Mouse (Mus musculus) stomach, postnatal 0 days (tissue): ENCODE measurements around the gene Atp5h. TPM values are rescaled to one million over a fixed set of nuclear protein-coding genes. Genes with fewer than 3 reads are reported as not detected.

Source experiments
- ATAC-seq: fragments of 200-750 bp; cut with Nextera tagmentation; 2 replicates; pipeline ENCODE4 v1.8.0; 2017; ENCODE audit not compliant: low FRiP score, low TSS enrichment
- DNase-seq: peaks from one replicate; pipeline ENCODE4 v3.0.0-alpha.2; 2016; ENCODE audit warnings: low spot score
- H3K27ac ChIP-seq: fragments of 300-500 bp; sonication (generic); replicated peaks from 2 replicates; pipeline ENCODE4 v1.5.1; 2014; ENCODE audit warnings: mild to moderate bottlenecking, control low read depth
- H3K27me3 ChIP-seq: fragments of 300-500 bp; sonication (generic); 2 replicates; pipeline ENCODE4 v1.6.1; 2014; ENCODE audit warnings: low read length; ENCODE audit not compliant: control insufficient read depth, insufficient read depth
- H3K36me3 ChIP-seq: fragments of 300-500 bp; sonication (generic); 2 replicates; pipeline ENCODE4 v1.6.1; 2014; ENCODE audit warnings: low read length, mixed read lengths; ENCODE audit not compliant: control insufficient read depth, insufficient read depth
- H3K4me1 ChIP-seq: fragments of 300-500 bp; sonication (generic); replicated peaks from 2 replicates; pipeline ENCODE4 v1.6.1; 2014; ENCODE audit warnings: antibody characterized with exemption; ENCODE audit not compliant: control insufficient read depth, insufficient read depth
- H3K4me2 ChIP-seq: fragments of 300-500 bp; sonication (generic); replicated peaks from 2 replicates; pipeline ENCODE4 v1.6.1; 2014; ENCODE audit warnings: low read depth, mild to moderate bottlenecking, control low read depth, moderate library complexity
- H3K4me3 ChIP-seq: fragments of 300-500 bp; sonication (generic); 2 replicates; pipeline ENCODE4 v1.5.1; 2014; ENCODE audit warnings: low read depth, low read length, control low read depth
- H3K9ac ChIP-seq: fragments of 300-500 bp; sonication (generic); 2 replicates; pipeline ENCODE4 v1.6.1; 2014; ENCODE audit warnings: mild to moderate bottlenecking, low read length, control low read depth, mixed read lengths
- H3K9me3 ChIP-seq: fragments of 300-500 bp; sonication (generic); 2 replicates; pipeline ENCODE4 v1.6.1; 2016; ENCODE audit warnings: low read length; ENCODE audit not compliant: control insufficient read depth
- CTCF ChIP-seq: IDR thresholded peaks from 2 replicates; pipeline ENCODE4 v1.5.1; 2016; ENCODE audit warnings: antibody characterized with exemption, low read depth, mild to moderate bottlenecking, moderate library complexity
- EP300 ChIP-seq: optimal IDR thresholded peaks from 2 replicates; pipeline ENCODE3; 2016; ENCODE audit warnings: antibody characterized with exemption
- WGBS: fragments of 180-500 bp; shearing (Covaris S2); extraction: QIAGEN DNeasy Blood & Tissue Kit; methylation state at CpG from one replicate; pipeline ENCODE4 v1.1.7; 2014; 5-methylcytosine and 5-hydroxymethylcytosine counted together
- polyA plus RNA-seq: library from polyadenylated mRNA; unstranded; fragments of >200 nt; fragmentation: Nextera tagmentation; extraction: Ambion mirVana; gene quantifications from 2 replicates; pipeline ENCODE4 v1.2.1, GENCODE M21; 2015

Atp5h gene
- polyA plus RNA-seq, 1 experiment from 2014 or later = 916 TPM

GRCm38 (mm10) chr11:115381743-115382539 lies 37.8 kb downstream of the Atp5h start, which contains the start of gene Cdr2l:
Gene Cdr2l, plus strand, starts transcription at chr11:115381916.
- TF ChIP-seq EP300 (no peak), CTCF (0 out of 2 replicates have a peak, but pooled peaks have one; percentile 1)
- peak within 1 kb of the TSS; percentile 89 for H3K27ac ChIP-seq
- peak; percentile 91 for ATAC-seq

GRCm38 (mm10) chr11:115381276-115381675 lies 38.5 kb downstream of the Atp5h start:
- DNase-seq = no peak
- Histone ChIP-seq H3K4me3 (peak overlapping the region; percentile 75), H3K9me3 (no peaks in the 10 kb centered on the region), H3K27me3 (no peaks in the 10 kb centered on the region), H3K27ac (peak overlapping the region; percentile 53), H3K36me3 (no peaks in the 10 kb centered on the region), H3K9ac (0 out of 2 replicates have a peak overlapping the region, but pooled peaks have one; percentile 9), H3K4me2 (peak overlapping the region; percentile 94), H3K4me1 (peaks cover 3% of the 10 kb centered on the region)
- ATAC-seq = no peak
- no peak for TF ChIP-seq CTCF
- no peak for TF ChIP-seq EP300
- 15% methylated on average over 9 of the region's 9 CpGs for WGBS

More at GRCm38 (mm10) chr11:115381743-115382539, 37.8 kb downstream of the Atp5h start, which contains the start of gene Cdr2l:
- Histone ChIP-seq H3K9ac (peak within 1 kb of the TSS; percentile 81), H3K4me2 (peak within 1 kb of the TSS; percentile 94), H3K4me1 (peaks cover 3% of the 10 kb centered on the region), H3K4me3 (peak within 1 kb of the TSS; percentile 75), H3K9me3 (no peaks in the 10 kb centered on the region), H3K36me3 (no peaks in the 10 kb centered on the region), H3K27me3 (no peaks in the 10 kb centered on the region)
- peak; percentile 92 for DNase-seq
- under 1% methylated on average over 62 of the region's 76 CpGs for WGBS

GRCm38 (mm10) chr11:115377854-115378253 lies 41.9 kb downstream of the Atp5h start:
- DNase-seq = no peak
- peak; percentile 26; the same call in 1 of the 2 replicates for TF ChIP-seq CTCF
- TF ChIP-seq EP300 = no peak
- WGBS = 87% methylated on average over 7 of the region's 7 CpGs

GRCm38 (mm10) chr11:115377254-115377653 lies 42.5 kb downstream of the Atp5h start:
- 85% methylated on average over 4 of the region's 4 CpGs for WGBS
- H3K4me2 ChIP-seq = no peak overlapping the region
- no peak overlapping the region for H3K27ac ChIP-seq
- H3K4me1 ChIP-seq = no peaks in the 10 kb centered on the region; the same call in none of the 2 replicates
- H3K27me3 ChIP-seq = no peaks in the 10 kb centered on the region
- ATAC-seq (no peak), DNase-seq (no peak)
- no peak for TF ChIP-seq EP300
- no peak for TF ChIP-seq CTCF
- no peaks in the 10 kb centered on the region for H3K36me3 ChIP-seq
- H3K4me3 ChIP-seq = no peak overlapping the region
- no peak overlapping the region for H3K9ac ChIP-seq
- no peaks in the 10 kb centered on the region for H3K9me3 ChIP-seq

More at GRCm38 (mm10) chr11:115377854-115378253, 41.9 kb downstream of the Atp5h start:
- H3K9ac ChIP-seq = no peak overlapping the region
- no peaks in the 10 kb centered on the region; the same call in none of the 2 replicates for H3K4me1 ChIP-seq
- no peak overlapping the region for H3K4me3 ChIP-seq
- H3K36me3 ChIP-seq = no peaks in the 10 kb centered on the region
- no peaks in the 10 kb centered on the region for H3K27me3 ChIP-seq
- ATAC-seq = no peak
- no peak overlapping the region for H3K4me2 ChIP-seq
- H3K9me3 ChIP-seq = no peaks in the 10 kb centered on the region
- no peak overlapping the region for H3K27ac ChIP-seq

GRCm38 (mm10) chr11:115376722-115377121 lies 43.0 kb downstream of the Atp5h start:
- Histone ChIP-seq H3K9ac (no peak overlapping the region), H3K27me3 (no peaks in the 10 kb centered on the region), H3K4me1 (no peaks in the 10 kb centered on the region; the same call in 1 of the 2 replicates), H3K36me3 (no peaks in the 10 kb centered on the region), H3K9me3 (no peaks in the 10 kb centered on the region), H3K4me3 (no peak overlapping the region), H3K27ac (no peak overlapping the region), H3K4me2 (no peak overlapping the region)
- no peak for TF ChIP-seq EP300
- WGBS = 60% methylated on average over 7 of the region's 7 CpGs
- ATAC-seq (no peak), DNase-seq (no peak)
